ENCODE assay signal across 15 mouse cellular contexts in genomic region chr6:115126851-115127250, GRCm38 (mm10). TPM values are rescaled to one million over a fixed set of nuclear protein-coding genes. Genes with fewer than 3 reads are reported as not detected.
DNase-seq lines count a peak whose midpoint lies in the region; ATAC-seq and TF ChIP-seq lines count a peak whose summit lies in the region.
"Had no signal": no experiment of that assay in that cellular context is flagged by ENCODE, and none has a peak within 500 bp of the region (broad histone marks: within the 10 kb centered on the region; RNA-seq: fewer than 3 reads in every experiment).

No protein-coding gene starts in this region.

- peaks cover 36% of the 10 kb centered on the region for H3K4me1 ChIP-seq in forebrain, embryonic 10.5 days
- peaks cover 9% of the 10 kb centered on the region for H3K4me1 ChIP-seq in forebrain, embryonic 11.5 days (replicated peaks; ENCODE audit: control insufficient read depth, insufficient read depth, low read length)
- peaks cover 59% of the 10 kb centered on the region for H3K4me1 ChIP-seq in forebrain, embryonic 15.5 days
- H3K4me1 ChIP-seq in hindbrain, embryonic 16.5 days (ENCODE audit: control insufficient read depth, insufficient read depth, low read depth, low read length): peaks cover 32% of the 10 kb centered on the region
- peaks cover 5% of the 10 kb centered on the region; the same call in 1 of the 2 replicates for H3K4me1 ChIP-seq in midbrain, postnatal 0 days (ENCODE audit: insufficient read depth, low read length)
- H3K4me1 ChIP-seq: kidney, embryonic 15.5 days had no signal

- H3K4me2 ChIP-seq in forebrain, embryonic 11.5 days (ENCODE audit: low read depth, low read length, severe bottlenecking): no peak overlapping the region
- H3K4me2 ChIP-seq in forebrain, embryonic 15.5 days (replicated peaks): no peak overlapping the region
- H3K4me2 ChIP-seq in hindbrain, embryonic 16.5 days (ENCODE audit: low read length): no peak overlapping the region; the same call in 1 of the 2 replicates
- no peak overlapping the region for H3K4me2 ChIP-seq in midbrain, postnatal 0 days (ENCODE audit: low read depth, low read length, poor library complexity, severe bottlenecking)
- H3K4me2 ChIP-seq: embryonic facial prominence, embryonic 15.5 days; kidney, embryonic 15.5 days; lung, embryonic 14.5 days had no signal

- no peaks in the 10 kb centered on the region for H3K36me3 ChIP-seq in forebrain, embryonic 10.5 days (replicated peaks)
- no peaks in the 10 kb centered on the region for H3K36me3 ChIP-seq in forebrain, embryonic 11.5 days (ENCODE audit: control insufficient read depth, insufficient read depth, low read length)
- H3K36me3 ChIP-seq in forebrain, embryonic 15.5 days: no peaks in the 10 kb centered on the region
- H3K36me3 ChIP-seq in hindbrain, embryonic 16.5 days (ENCODE audit: control insufficient read depth, insufficient read depth, low read length): no peaks in the 10 kb centered on the region
- H3K36me3 ChIP-seq in midbrain, postnatal 0 days (ENCODE audit: insufficient read depth, low read length): no peaks in the 10 kb centered on the region
- H3K36me3 ChIP-seq: embryonic facial prominence, embryonic 15.5 days; kidney, embryonic 15.5 days had no signal

- WGBS in forebrain, embryonic 10.5 days: 91% methylated on average over 3 of the region's 3 CpGs
- 90% methylated on average over 3 of the region's 3 CpGs for WGBS in forebrain, embryonic 11.5 days
- WGBS in forebrain, embryonic 15.5 days: 43% methylated on average over 3 of the region's 3 CpGs
- 33% methylated on average over 3 of the region's 3 CpGs for WGBS in hindbrain, embryonic 16.5 days
- WGBS in midbrain, postnatal 0 days: 39% methylated on average over 3 of the region's 3 CpGs

- no peaks in the 10 kb centered on the region for H3K9me3 ChIP-seq in forebrain, embryonic 10.5 days
- H3K9me3 ChIP-seq in forebrain, embryonic 11.5 days (ENCODE audit: control insufficient read depth, low read length): no peaks in the 10 kb centered on the region
- H3K9me3 ChIP-seq in forebrain, embryonic 15.5 days: no peaks in the 10 kb centered on the region
- no peaks in the 10 kb centered on the region for H3K9me3 ChIP-seq in hindbrain, embryonic 16.5 days (ENCODE audit: control insufficient read depth, low read length)
- H3K9me3 ChIP-seq in midbrain, postnatal 0 days (ENCODE audit: low read length): no peaks in the 10 kb centered on the region
- H3K9me3 ChIP-seq: embryonic facial prominence, embryonic 15.5 days; kidney, embryonic 15.5 days had no signal

- no peak for DNase-seq in forebrain, embryonic 10.5 days (ENCODE audit: extremely low spot score, low spot score)
- no peak for DNase-seq in forebrain, embryonic 11.5 days (ENCODE audit: low spot score)
- DNase-seq in midbrain, postnatal 0 days (ENCODE audit: low spot score): peak; percentile 55
- no peak for DNase-seq in lung, adult 18-20 months
- no peak for DNase-seq in right cerebral cortex, postnatal 10 days (ENCODE audit: low spot score in 2 of 2)
- DNase-seq: liver; lung, embryonic 14.5 days; thymus, postnatal 4 days had no signal

- H3K27me3 ChIP-seq in forebrain, embryonic 10.5 days (ENCODE audit: poor library complexity, severe bottlenecking): no peaks in the 10 kb centered on the region
- no peaks in the 10 kb centered on the region for H3K27me3 ChIP-seq in forebrain, embryonic 11.5 days (ENCODE audit: control insufficient read depth, insufficient read depth, low read length)
- no peaks in the 10 kb centered on the region for H3K27me3 ChIP-seq in forebrain, embryonic 15.5 days
- H3K27me3 ChIP-seq in hindbrain, embryonic 16.5 days (replicated peaks; ENCODE audit: control insufficient read depth, insufficient read depth, low read length): no peaks in the 10 kb centered on the region
- H3K27me3 ChIP-seq in midbrain, postnatal 0 days (ENCODE audit: insufficient read depth, low read length): no peaks in the 10 kb centered on the region

- H3K9ac ChIP-seq in forebrain, embryonic 11.5 days (ENCODE audit: low read length): no peak overlapping the region
- no peak overlapping the region for H3K9ac ChIP-seq in forebrain, embryonic 15.5 days (replicated peaks)
- peak overlapping the region; percentile 42; the same call in 1 of the 2 replicates for H3K9ac ChIP-seq in hindbrain, embryonic 16.5 days (ENCODE audit: low read depth, low read length)
- H3K9ac ChIP-seq in midbrain, postnatal 0 days (replicated peaks; ENCODE audit: low read length, poor library complexity, severe bottlenecking): no peak overlapping the region
- H3K9ac ChIP-seq: embryonic facial prominence, embryonic 15.5 days; kidney, embryonic 15.5 days; lung, embryonic 14.5 days had no signal

- no peak for TF ChIP-seq CTCF in midbrain, postnatal 0 days (IDR thresholded peaks at IDR 0.05)

- ATAC-seq in forebrain, embryonic 11.5 days (replicated peaks; ENCODE audit: low FRiP score): no peak
- ATAC-seq in forebrain, embryonic 15.5 days (replicated peaks): no peak
- ATAC-seq in hindbrain, embryonic 16.5 days: peak; percentile 4; the same call in 1 of the 2 replicates
- ATAC-seq in midbrain, postnatal 0 days (ENCODE audit: low FRiP score): peak; percentile 45
- no peak for ATAC-seq in frontal cortex, adult (ENCODE audit: low TSS enrichment)
- ATAC-seq: activated CD4-positive, CD25-positive, alpha-beta regulatory T cell, adult 4 months had no signal

- H3K4me3 ChIP-seq in forebrain, embryonic 10.5 days: no peak overlapping the region
- H3K4me3 ChIP-seq in forebrain, embryonic 11.5 days (ENCODE audit: low read depth, low read length): no peak overlapping the region
- H3K4me3 ChIP-seq in forebrain, embryonic 15.5 days: no peak overlapping the region
- no peak overlapping the region for H3K4me3 ChIP-seq in hindbrain, embryonic 16.5 days (ENCODE audit: low read length)
- H3K4me3 ChIP-seq in midbrain, postnatal 0 days (ENCODE audit: low read depth, low read length): no peak overlapping the region
- H3K4me3 ChIP-seq: embryonic facial prominence, embryonic 15.5 days; kidney, embryonic 15.5 days had no signal

- H3K27ac ChIP-seq in forebrain, embryonic 10.5 days: peak overlapping the region; percentile 15; the same call in 1 of the 2 replicates
- H3K27ac ChIP-seq in forebrain, embryonic 11.5 days (ENCODE audit: low read depth, low read length): no peak overlapping the region
- peak overlapping the region; percentile 93 for H3K27ac ChIP-seq in forebrain, embryonic 15.5 days (replicated peaks)
- H3K27ac ChIP-seq in hindbrain, embryonic 16.5 days (ENCODE audit: low read depth, low read length): peak overlapping the region; percentile 86
- H3K27ac ChIP-seq in midbrain, postnatal 0 days (ENCODE audit: low read depth, low read length): peak overlapping the region; percentile 90
- H3K27ac ChIP-seq: embryonic facial prominence, embryonic 15.5 days; kidney, embryonic 15.5 days had no signal

RNA-seq across cellular contexts. Expression of gene Syn2, which starts 7.9 kb away (rescaled TPM):
- polyA plus RNA-seq in forebrain, embryonic 10.5 days (2016; fragmentation: Nextera tagmentation; extraction: Ambion mirVana): 0.27 and 0.63 TPM in 2 replicates
- 1.7 TPM in 2 replicates for polyA plus RNA-seq in forebrain, embryonic 11.5 days (2014; fragmentation: Nextera tagmentation; extraction: Ambion mirVana)
- 34.2 and 34.8 TPM in 2 replicates for polyA plus RNA-seq in forebrain, embryonic 15.5 days (2015; fragmentation: Nextera tagmentation; extraction: Ambion mirVana)
- polyA plus RNA-seq in hindbrain, embryonic 16.5 days (2015; fragmentation: Nextera tagmentation; extraction: Ambion mirVana): 55.9 and 69.7 TPM in 2 replicates
- 134 and 145 TPM in 2 replicates for total RNA-seq in midbrain, postnatal 0 days (2014; rRNA removed)
- polyA plus RNA-seq in midbrain, postnatal 0 days (2015; fragmentation: Nextera tagmentation; extraction: Ambion mirVana): 89.5 and 95.2 TPM in 2 replicates
- total RNA-seq: common myeloid progenitor, adult 5-6 weeks had no signal
- polyA plus RNA-seq: activated CD4-positive, CD25-positive, alpha-beta regulatory T cell, adult 4 months had no signal

Comparison
In these comparisons a context has a peak if more than half of its experiments do, and no peak if none do; other contexts are left out.
1. RNA of gene Syn2, which starts 7.9 kb away (polyA plus RNA-seq): 89.5 to 95.2 TPM in midbrain, postnatal 0 days, 55.9 to 69.7 TPM in hindbrain, embryonic 16.5 days and 34.2 to 34.8 TPM in forebrain, embryonic 15.5 days; 1.7 TPM in forebrain, embryonic 11.5 days and 0.27 to 0.63 TPM in forebrain, embryonic 10.5 days; every median in the first group is over 10 times any median in the second.
2. ATAC-seq: peak in hindbrain, embryonic 16.5 days (single experiment) and midbrain, postnatal 0 days (single experiment); none in forebrain, embryonic 11.5 days (single experiment), forebrain, embryonic 15.5 days (single experiment) and frontal cortex, adult (single experiment).